Mouse (Mus musculus) erythroblast, embryonic 14.5 days (primary cell): ENCODE data around the gene Fbxo47. TPM values are rescaled to one million over a fixed set of nuclear protein-coding genes. Genes with fewer than 3 reads are reported as not detected.
"Not testable (repeated sequence)": the region's sequence is repeated elsewhere in the genome, so short reads cannot be mapped to it uniquely, and the experiment has no call there.

Experiments
- H3K27me3 ChIP-seq: 2 replicates; pipeline ENCODE4 v1.6.1; 2012; ENCODE audit warnings: inconsistent platforms; ENCODE audit not compliant: control insufficient read depth
- H3K36me3 ChIP-seq: 2 replicates; pipeline ENCODE4 v1.6.1; 2012; ENCODE audit warnings: mild to moderate bottlenecking, inconsistent platforms; ENCODE audit not compliant: control insufficient read depth
- H3K4me1 ChIP-seq: 2 replicates; pipeline ENCODE4 v1.6.1; 2012; ENCODE audit warnings: inconsistent platforms; ENCODE audit not compliant: control insufficient read depth
- H3K4me3 ChIP-seq: replicated peaks from 2 replicates; pipeline ENCODE3; 2012; ENCODE audit warnings: moderate library complexity, mild to moderate bottlenecking, inconsistent platforms
- H3K9me3 ChIP-seq: 2 replicates; pipeline ENCODE4 v1.6.1; 2012; ENCODE audit warnings: low read length, inconsistent platforms, mixed read lengths; ENCODE audit not compliant: control insufficient read depth
- GATA1 ChIP-seq: IDR thresholded peaks from 2 replicates; pipeline ENCODE4 v1.6.1; 2012; ENCODE audit warnings: low read length, inconsistent platforms, mixed read lengths
- TAL1 ChIP-seq: IDR thresholded peaks from 3 replicates; pipeline ENCODE4 v1.6.1; 2012; ENCODE audit warnings: low read length, inconsistent platforms, mixed read lengths
- polyA plus RNA-seq: library from polyadenylated mRNA; stranded (reverse); fragments of >175 nt; gene quantifications from 2 replicates; pipeline ENCODE4 v1.2.3, GENCODE M21; 2012

Fbxo47 gene
- polyA plus RNA-seq, 1 experiment, result not detected

DNA sequence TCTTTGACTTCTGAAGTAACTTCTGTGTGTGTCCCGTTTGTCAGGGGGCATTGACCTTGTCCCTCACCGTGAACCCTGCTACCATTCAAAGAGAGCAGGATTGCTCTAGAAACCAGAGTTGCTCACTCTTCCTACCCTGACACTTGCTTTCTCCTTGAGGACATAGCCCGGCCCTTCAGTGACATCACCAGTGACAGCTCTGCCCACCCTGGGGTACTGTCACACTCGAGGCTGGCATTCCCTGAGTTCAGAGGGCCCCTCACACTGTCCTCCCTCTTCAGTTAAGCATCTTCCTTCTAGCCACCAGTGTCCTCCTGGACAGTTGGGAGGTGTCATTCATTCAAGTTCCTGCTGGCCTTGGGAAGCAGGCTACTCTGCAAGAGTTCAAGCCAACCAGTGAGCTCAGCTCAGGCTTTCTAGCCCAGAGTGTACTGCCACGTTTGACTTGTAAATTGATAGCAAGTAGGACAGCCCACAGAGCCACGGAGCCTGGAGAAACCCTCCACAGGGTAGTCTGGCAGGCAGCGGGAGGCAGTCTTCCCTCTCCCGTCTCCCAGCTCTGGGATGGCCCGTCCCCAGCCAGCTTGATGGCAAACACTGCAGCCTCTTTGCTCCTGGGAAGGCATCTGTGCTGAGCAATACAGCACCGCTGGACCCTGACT lies 45.0 kb downstream of the Fbxo47 start:
- no peak for TF ChIP-seq TAL1
- TF ChIP-seq GATA1, result no peak
- Histone ChIP-seq H3K4me1 (peaks cover 24% of the 10 kb centered on the region), H3K36me3 (peaks cover 19% of the 10 kb centered on the region), H3K9me3 (no peaks in the 10 kb centered on the region), H3K27me3 (no peaks in the 10 kb centered on the region), H3K4me3 (no peak overlapping the region)

DNA sequence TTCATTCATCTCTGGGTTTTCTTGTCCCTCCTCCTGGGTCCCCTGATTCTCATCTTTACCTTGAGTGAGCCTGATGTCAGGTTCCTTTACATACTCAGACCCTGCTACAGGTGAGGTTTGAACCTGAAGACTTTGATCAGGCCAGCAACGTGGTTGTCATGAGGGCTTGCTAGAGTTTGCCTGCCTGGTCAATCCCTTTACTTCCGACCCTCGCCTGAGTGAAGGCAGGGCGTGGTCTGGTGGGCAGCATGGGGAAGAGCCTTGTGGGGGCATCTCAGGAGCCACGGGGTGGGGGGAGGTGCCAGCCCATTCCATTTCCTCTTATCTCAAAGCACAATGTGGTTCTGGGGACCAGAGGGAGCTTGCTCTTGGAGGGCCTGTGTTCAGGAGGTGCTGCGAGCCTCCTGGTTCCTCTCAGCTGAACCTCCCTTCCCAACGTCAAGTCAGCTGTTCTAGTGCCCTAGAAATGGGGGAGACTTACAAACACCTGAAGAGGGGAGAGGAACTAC lies 46.3 kb downstream of the Fbxo47 start:
- Histone ChIP-seq H3K4me3 (no peak overlapping the region), H3K36me3 (peaks cover 20% of the 10 kb centered on the region)

DNA sequence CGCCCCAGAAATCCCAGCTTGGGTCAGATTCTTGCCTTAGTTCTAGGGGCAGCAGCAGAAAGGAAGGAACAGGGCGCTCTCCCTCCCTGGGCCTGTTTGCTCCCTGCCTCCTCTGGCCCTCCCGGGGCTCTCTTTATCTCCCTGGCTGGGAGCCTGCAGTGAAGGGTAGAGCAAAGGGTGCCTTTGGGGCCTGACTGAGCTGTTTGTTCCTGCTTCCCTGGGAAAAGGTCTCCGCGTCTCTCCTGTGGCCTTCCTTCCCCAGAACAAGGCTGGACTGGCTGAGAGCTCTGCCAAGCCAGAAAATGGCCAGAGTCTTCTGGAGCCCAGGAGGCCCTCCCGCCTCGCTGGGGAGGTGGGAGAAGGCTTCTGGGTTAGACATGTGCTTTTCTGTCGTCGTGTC lies 46.9 kb downstream of the Fbxo47 start:
- H3K4me3 ChIP-seq, H3K27me3 ChIP-seq, H3K9me3 ChIP-seq: not testable (repeated sequence)
- Histone ChIP-seq H3K4me1 (peaks cover 24% of the 10 kb centered on the region), H3K36me3 (peaks cover 23% of the 10 kb centered on the region)

More for the DNA sequence above, 46.3 kb downstream of the Fbxo47 start:
- Histone ChIP-seq H3K9me3 (no peaks in the 10 kb centered on the region), H3K4me1 (peaks cover 24% of the 10 kb centered on the region), H3K27me3 (no peaks in the 10 kb centered on the region)
- TF ChIP-seq GATA1, result no peak
- TF ChIP-seq TAL1, result no peak

DNA sequence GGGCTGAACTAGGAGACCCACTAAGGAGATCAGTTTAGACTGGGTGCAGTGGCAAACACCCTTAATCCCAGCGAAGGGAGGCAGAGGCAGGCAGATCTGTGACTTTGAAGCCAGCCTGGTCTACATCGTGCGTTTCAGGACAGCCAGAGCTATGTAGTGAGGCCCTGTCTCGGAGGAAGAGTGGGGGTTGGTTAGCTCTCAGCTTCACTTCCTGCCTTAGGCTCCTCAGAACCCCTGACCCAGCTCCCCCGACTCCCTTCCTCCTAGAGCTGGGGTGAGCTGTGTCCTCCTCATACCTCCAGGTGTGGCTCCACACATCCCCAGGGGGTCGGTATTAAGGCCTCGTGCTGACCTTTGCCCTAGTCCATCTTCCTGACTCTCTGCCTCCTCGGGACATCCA lies 47.4 kb downstream of the Fbxo47 start:
- Histone ChIP-seq H3K36me3 (peaks cover 23% of the 10 kb centered on the region), H3K4me1 (peaks cover 24% of the 10 kb centered on the region), H3K9me3 (no peaks in the 10 kb centered on the region), H3K4me3 (no peak overlapping the region), H3K27me3 (no peaks in the 10 kb centered on the region)
- no peak for TF ChIP-seq GATA1
- no peak for TF ChIP-seq TAL1

- TF ChIP-seq GATA1 (no peak), TAL1 (no peak)
Measured at GRCm38 (mm10) chr11:97833352-97833751, 50.6 kb downstream of the Fbxo47 start.

DNA sequence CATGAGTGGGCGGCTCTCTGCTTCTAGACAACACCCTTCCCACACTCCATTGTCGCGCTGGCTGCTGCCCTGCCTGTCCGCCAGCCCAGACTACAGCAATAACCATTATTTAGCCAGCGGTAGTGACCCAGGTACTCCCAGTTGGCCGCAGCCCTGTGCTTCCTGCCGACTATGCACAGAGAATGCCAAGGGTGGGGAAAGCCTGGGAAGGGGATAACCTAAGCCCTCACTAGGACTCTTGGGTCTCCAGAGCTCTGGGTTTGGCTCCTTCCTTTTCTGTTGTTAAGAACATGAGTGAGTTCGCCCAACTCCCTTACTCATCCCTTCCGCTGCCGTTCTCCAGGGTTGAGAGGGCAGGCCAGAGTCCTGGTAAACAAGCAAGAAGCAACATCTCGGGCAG lies 52.0 kb downstream of the Fbxo47 start:
- peaks cover 23% of the 10 kb centered on the region for H3K36me3 ChIP-seq
- H3K9me3 ChIP-seq, result no peaks in the 10 kb centered on the region
- no peaks in the 10 kb centered on the region for H3K27me3 ChIP-seq
- peaks cover 2% of the 10 kb centered on the region for H3K4me1 ChIP-seq
- H3K4me3 ChIP-seq, result no peak overlapping the region
- TF ChIP-seq GATA1 (no peak), TAL1 (no peak)

More at GRCm38 (mm10) chr11:97833352-97833751, 50.6 kb downstream of the Fbxo47 start:
- Histone ChIP-seq H3K4me1 (peaks cover 12% of the 10 kb centered on the region), H3K27me3 (no peaks in the 10 kb centered on the region), H3K9me3 (no peaks in the 10 kb centered on the region), H3K36me3 (peaks cover 23% of the 10 kb centered on the region), H3K4me3 (no peak overlapping the region)

DNA sequence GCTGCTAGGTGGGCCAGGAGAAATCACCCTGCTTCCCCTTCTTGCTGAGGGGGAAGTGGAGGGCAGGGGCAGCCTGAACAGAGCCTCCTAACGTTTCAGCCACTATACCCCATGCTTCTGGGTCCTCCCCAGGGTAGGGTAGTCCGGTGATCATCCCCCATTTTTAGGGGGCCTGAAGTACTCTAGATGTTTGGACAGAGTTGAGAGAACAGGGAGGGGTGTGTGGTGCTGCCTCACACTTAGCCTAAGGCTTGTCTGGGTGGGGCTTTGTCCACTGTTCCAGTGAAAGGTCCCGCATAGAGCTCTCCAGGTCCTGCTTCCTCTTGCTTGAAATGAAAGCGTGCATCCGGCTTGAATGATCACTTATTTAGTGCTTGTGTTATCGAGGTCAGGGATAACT lies 53.5 kb downstream of the Fbxo47 start:
- peaks cover 15% of the 10 kb centered on the region for H3K36me3 ChIP-seq
- no peak overlapping the region for H3K4me3 ChIP-seq
- TF ChIP-seq GATA1 (no peak), TAL1 (no peak)
- H3K27me3 ChIP-seq, result no peaks in the 10 kb centered on the region
- no peaks in the 10 kb centered on the region; the same call in 1 of the 2 replicates for H3K4me1 ChIP-seq
- no peaks in the 10 kb centered on the region for H3K9me3 ChIP-seq

- no peak overlapping the region for H3K4me3 ChIP-seq
- H3K4me1 ChIP-seq, result no peaks in the 10 kb centered on the region; the same call in 1 of the 2 replicates
- H3K27me3 ChIP-seq, result no peaks in the 10 kb centered on the region
- H3K36me3 ChIP-seq, result peaks cover 17% of the 10 kb centered on the region
- no peak for TF ChIP-seq TAL1
- TF ChIP-seq GATA1, result no peak
- H3K9me3 ChIP-seq, result no peaks in the 10 kb centered on the region
Measured at GRCm38 (mm10) chr11:97829913-97830476, 54.0 kb downstream of the Fbxo47 start.

GRCm38 (mm10) chr11:97829365-97829764 lies 54.6 kb downstream of the Fbxo47 start:
- no peaks in the 10 kb centered on the region for H3K9me3 ChIP-seq
- TF ChIP-seq GATA1, result no peak
- TF ChIP-seq TAL1, result no peak
- peaks cover 14% of the 10 kb centered on the region for H3K36me3 ChIP-seq
- H3K4me3 ChIP-seq, result no peak overlapping the region
- no peaks in the 10 kb centered on the region for H3K27me3 ChIP-seq
- no peaks in the 10 kb centered on the region; the same call in 1 of the 2 replicates for H3K4me1 ChIP-seq
